Mouse (Mus musculus) testis, adult 10 weeks (tissue): ENCODE measurements around the gene Gm8165. TPM values are rescaled to one million over a fixed set of nuclear protein-coding genes. Genes with fewer than 3 reads are reported as not detected.

Experiments
- polyA plus RNA-seq: library from polyadenylated mRNA; stranded (reverse); fragments of 350-450 nt; fragmentation: Illumina TruSeq; extraction: RNeasy Lipid Tissue Mini Kit (QIAGEN cat#74804); gene quantifications from one replicate; pipeline ENCODE4 v1.2.3, GENCODE M21; 2014; ENCODE audit warnings: low read depth, low replicate concordance

Gm8165 gene
- 1.0 TPM for polyA plus RNA-seq

DNA sequence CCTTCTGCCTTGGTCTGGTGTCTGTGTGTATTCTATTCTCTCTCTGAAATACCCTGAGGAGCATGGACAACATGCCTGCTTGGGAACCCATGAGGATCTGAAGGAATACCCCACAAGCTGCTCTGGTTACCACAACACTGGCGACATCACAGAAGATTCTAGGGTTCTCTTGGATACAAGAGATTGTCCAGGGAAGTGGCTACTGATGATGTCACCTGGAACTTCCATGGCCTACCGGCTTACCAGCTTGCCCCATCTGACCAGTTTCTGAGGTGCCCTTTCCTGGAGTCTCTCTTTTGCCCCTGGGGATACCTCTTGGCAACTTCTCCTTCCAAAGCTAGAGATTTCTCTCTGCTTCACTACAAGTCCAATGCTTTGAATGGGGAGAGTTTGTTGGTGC is at the start of gene Gm8165:
Gene Gm8165, minus strand, starts transcription at position 101 of the 400 bp plus-strand sequence.

DNA sequence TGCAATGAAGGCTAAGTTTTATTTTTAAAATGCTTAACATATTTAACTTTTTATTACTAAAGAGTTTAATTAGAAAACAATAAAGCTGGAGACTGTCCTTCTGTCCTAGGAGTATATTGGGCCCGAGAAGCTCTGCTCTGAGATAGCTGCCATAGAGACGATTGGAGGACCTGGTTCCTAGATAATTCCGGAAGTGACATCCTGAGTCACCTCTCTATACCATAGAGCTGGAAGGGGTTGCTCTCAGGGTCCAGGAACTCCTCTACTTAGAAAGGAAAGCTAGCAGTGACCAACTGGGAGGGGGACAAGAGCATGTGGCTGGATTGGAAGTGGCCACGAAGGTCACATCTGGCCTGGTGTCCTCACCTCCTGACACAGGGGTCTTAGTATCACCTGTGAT is 20.6 kb upstream of the Gm8165 start, which contains the start of gene Gm7324:
Gene Gm7324, plus strand, starts transcription at position 208 of the 400 bp plus-strand sequence.

Other genes starting within 250 kb of the Gm8165 start
- 13.4 TPM for gene Gm5799, start 133.6 kb downstream of the Gm8165 start, polyA plus RNA-seq
- gene Gm17654, start 98.1 kb downstream of the Gm8165 start, polyA plus RNA-seq: 1.5 TPM
- gene Gm10375, start 69.2 kb downstream of the Gm8165 start, polyA plus RNA-seq: 119 TPM
- gene Gm7324, start 20.6 kb upstream of the Gm8165 start, polyA plus RNA-seq: 2.6 TPM
- 2.5 TPM for gene Gm16506, start 50.3 kb upstream of the Gm8165 start, polyA plus RNA-seq
- gene Gm6526, start 70.7 kb upstream of the Gm8165 start, polyA plus RNA-seq: 13.0 TPM
- 8.0 TPM for gene Gm8180, start 107.5 kb upstream of the Gm8165 start, polyA plus RNA-seq
- gene Ear1, start 198.3 kb upstream of the Gm8165 start, polyA plus RNA-seq: 0.35 TPM
- gene Ear10, start 246.4 kb upstream of the Gm8165 start, polyA plus RNA-seq: not detected
- gene Gm8113, start 248.2 kb upstream of the Gm8165 start, polyA plus RNA-seq: 0.83 TPM